Mouse (Mus musculus): ENCODE results near the gene Cadps2. TPM values are rescaled to one million over a fixed set of nuclear protein-coding genes. Genes with fewer than 3 reads are reported as not detected.

Cadps2 gene
- polyA plus RNA-seq, 1 experiment from 2014 or later = 3.4 TPM

- Histone ChIP-seq H3K4me3 (replicated peaks; ENCODE audit: low read length) (no peak overlapping the region), H3K27me3 (ENCODE audit: control insufficient read depth, insufficient read depth, low read length) (no peaks in the 10 kb centered on the region), H3K4me1 (ENCODE audit: control insufficient read depth, insufficient read depth, low read length) (no peaks in the 10 kb centered on the region), H3K4me2 (ENCODE audit: low read depth, low read length) (no peak overlapping the region), H3K27ac (ENCODE audit: low read length) (no peak overlapping the region), H3K36me3 (ENCODE audit: control insufficient read depth, insufficient read depth, low read length) (no peaks in the 10 kb centered on the region), H3K9me3 (replicated peaks; ENCODE audit: control insufficient read depth, low read length) (no peaks in the 10 kb centered on the region), H3K9ac (ENCODE audit: low read length) (no peak overlapping the region)
- ATAC-seq (ENCODE audit: insufficient read depth, low FRiP score) = no peak
- 21% methylated on average over 1 of the region's 1 CpGs for WGBS
Observed at GRCm38 (mm10) chr6:23383004-23383347, 456.2 kb downstream of the Cadps2 start.

DNA sequence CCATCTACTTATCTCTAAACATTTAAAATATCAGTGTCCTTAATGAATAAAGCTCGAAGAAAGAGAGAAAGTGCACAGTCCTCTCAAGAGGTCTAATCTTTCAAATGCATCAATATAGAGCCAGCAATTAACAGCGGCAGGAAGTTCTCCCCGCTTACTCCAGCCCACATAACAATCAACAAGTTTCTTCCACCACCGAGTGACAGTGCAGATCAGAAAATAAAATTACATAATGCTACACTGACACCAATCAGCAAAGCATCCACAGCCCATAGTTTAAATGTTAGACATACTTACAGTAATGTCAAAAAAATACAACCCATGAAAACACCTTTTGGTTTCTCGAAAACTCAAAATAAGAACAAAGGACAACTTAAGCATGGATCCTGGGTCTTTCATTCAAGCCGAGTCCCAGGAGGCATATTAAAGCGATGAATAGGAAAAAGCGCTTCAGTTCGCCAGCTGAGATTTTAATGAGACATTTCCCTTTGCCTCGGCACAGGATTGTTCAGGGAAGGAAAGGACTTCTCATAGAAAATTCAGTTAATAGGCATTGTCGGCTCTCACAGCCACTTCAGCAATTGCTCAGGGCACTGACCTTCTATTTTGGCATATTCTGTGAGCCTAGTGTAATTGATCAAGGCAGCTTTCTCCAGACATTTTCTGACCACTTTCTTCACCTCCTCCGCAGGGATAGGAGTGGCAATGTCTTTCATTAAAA lies 456.8 kb downstream of the Cadps2 start:
- H3K27ac ChIP-seq (ENCODE audit: low read length) = no peak overlapping the region
- H3K9ac ChIP-seq (ENCODE audit: low read length) = no peak overlapping the region
- ATAC-seq (ENCODE audit: insufficient read depth, low FRiP score) = no peak
- H3K4me1 ChIP-seq (ENCODE audit: control insufficient read depth, insufficient read depth, low read length) = no peaks in the 10 kb centered on the region
- H3K27me3 ChIP-seq (ENCODE audit: control insufficient read depth, insufficient read depth, low read length) = no peaks in the 10 kb centered on the region
- 45% methylated on average over 12 of the region's 12 CpGs for WGBS
- no peak overlapping the region for H3K4me2 ChIP-seq (ENCODE audit: low read depth, low read length)
- no peaks in the 10 kb centered on the region for H3K9me3 ChIP-seq (replicated peaks; ENCODE audit: control insufficient read depth, low read length)
- no peaks in the 10 kb centered on the region for H3K36me3 ChIP-seq (ENCODE audit: control insufficient read depth, insufficient read depth, low read length)
- H3K4me3 ChIP-seq (replicated peaks; ENCODE audit: low read length) = no peak overlapping the region

DNA sequence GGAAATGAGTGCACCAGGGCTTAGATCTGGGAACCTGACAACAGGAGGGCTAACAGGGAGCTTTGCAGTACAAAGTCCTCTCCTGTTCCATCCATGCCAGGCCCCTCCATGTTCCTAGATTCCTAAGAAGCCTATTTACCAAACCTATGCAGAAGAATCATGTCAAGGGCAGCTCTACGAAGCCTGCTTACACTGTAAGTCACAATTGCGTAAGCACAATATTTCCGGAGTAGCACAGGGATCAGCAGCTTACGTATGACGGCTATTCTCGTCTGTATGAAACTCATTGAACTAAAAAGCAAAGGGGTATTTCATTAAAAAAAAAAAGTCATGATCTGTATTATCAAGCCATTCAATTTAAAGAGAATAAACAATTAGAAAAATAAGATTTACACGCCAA lies 462.9 kb downstream of the Cadps2 start:
- Histone ChIP-seq H3K4me3 (replicated peaks; ENCODE audit: low read length) (no peak overlapping the region), H3K4me1 (ENCODE audit: control insufficient read depth, insufficient read depth, low read length) (no peaks in the 10 kb centered on the region)
- 75% methylated on average over 7 of the region's 7 CpGs for WGBS

DNA sequence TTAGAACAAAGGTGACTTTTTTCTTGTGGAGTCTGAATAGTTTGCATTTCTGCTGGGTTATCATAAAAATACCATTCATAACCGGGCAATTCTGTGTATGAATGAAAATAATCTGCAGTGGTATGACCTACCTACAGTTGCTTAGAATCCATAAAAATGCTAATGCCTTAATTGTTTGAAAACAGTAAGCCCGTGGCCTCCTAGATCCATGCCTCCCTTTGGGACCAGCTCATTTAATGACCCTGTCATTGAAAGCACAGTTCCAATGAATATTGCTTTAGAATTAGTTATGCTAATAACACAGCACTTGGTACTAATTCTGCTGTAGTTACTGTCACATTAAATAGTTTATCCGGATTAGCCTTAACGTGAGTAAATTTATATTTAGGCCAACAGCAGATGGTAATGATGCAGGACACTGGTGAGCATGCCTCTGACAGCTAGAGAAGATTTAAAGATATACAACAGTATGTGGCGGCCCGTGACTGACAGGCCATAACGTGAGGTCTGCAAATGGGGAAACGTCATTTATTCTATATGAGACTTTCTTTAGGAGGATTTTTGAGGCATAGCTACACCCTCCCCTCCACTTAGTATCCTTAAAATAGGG lies 477.3 kb downstream of the Cadps2 start:
- Histone ChIP-seq H3K27me3 (ENCODE audit: control insufficient read depth, insufficient read depth, low read length) (no peaks in the 10 kb centered on the region), H3K27ac (ENCODE audit: low read length) (no peak overlapping the region), H3K4me1 (ENCODE audit: control insufficient read depth, insufficient read depth, low read length) (no peaks in the 10 kb centered on the region), H3K9ac (ENCODE audit: low read length) (no peak overlapping the region), H3K4me2 (ENCODE audit: low read depth, low read length) (no peak overlapping the region), H3K36me3 (ENCODE audit: control insufficient read depth, insufficient read depth, low read length) (no peaks in the 10 kb centered on the region), H3K4me3 (replicated peaks; ENCODE audit: low read length) (no peak overlapping the region), H3K9me3 (replicated peaks; ENCODE audit: control insufficient read depth, low read length) (no peaks in the 10 kb centered on the region)
- no peak for ATAC-seq (ENCODE audit: insufficient read depth, low FRiP score)
- 73% methylated on average over 8 of the region's 8 CpGs for WGBS

More for the DNA sequence above, 462.9 kb downstream of the Cadps2 start:
- Histone ChIP-seq H3K36me3 (ENCODE audit: control insufficient read depth, insufficient read depth, low read length) (no peaks in the 10 kb centered on the region), H3K27me3 (ENCODE audit: control insufficient read depth, insufficient read depth, low read length) (no peaks in the 10 kb centered on the region), H3K27ac (ENCODE audit: low read length) (no peak overlapping the region), H3K9ac (ENCODE audit: low read length) (no peak overlapping the region), H3K4me2 (ENCODE audit: low read depth, low read length) (no peak overlapping the region), H3K9me3 (replicated peaks; ENCODE audit: control insufficient read depth, low read length) (no peaks in the 10 kb centered on the region)
- ATAC-seq (ENCODE audit: insufficient read depth, low FRiP score) = no peak

GRCm38 (mm10) chr6:23360596-23360995 lies 478.6 kb downstream of the Cadps2 start:
- Histone ChIP-seq H3K27me3 (ENCODE audit: control insufficient read depth, insufficient read depth, low read length) (no peaks in the 10 kb centered on the region), H3K9me3 (replicated peaks; ENCODE audit: control insufficient read depth, low read length) (no peaks in the 10 kb centered on the region), H3K4me3 (replicated peaks; ENCODE audit: low read length) (no peak overlapping the region), H3K4me1 (ENCODE audit: control insufficient read depth, insufficient read depth, low read length) (no peaks in the 10 kb centered on the region), H3K27ac (ENCODE audit: low read length) (no peak overlapping the region), H3K9ac (ENCODE audit: low read length) (no peak overlapping the region), H3K4me2 (ENCODE audit: low read depth, low read length) (no peak overlapping the region), H3K36me3 (ENCODE audit: control insufficient read depth, insufficient read depth, low read length) (no peaks in the 10 kb centered on the region)
- no peak for ATAC-seq (ENCODE audit: insufficient read depth, low FRiP score)
- WGBS = 59% methylated on average over 2 of the region's 2 CpGs

- 43% methylated on average over 4 of the region's 4 CpGs for WGBS
- no peak for ATAC-seq (ENCODE audit: insufficient read depth, low FRiP score)
- H3K27ac ChIP-seq (ENCODE audit: low read length) = no peak overlapping the region
- no peak overlapping the region for H3K4me3 ChIP-seq (replicated peaks; ENCODE audit: low read length)
- no peaks in the 10 kb centered on the region for H3K9me3 ChIP-seq (replicated peaks; ENCODE audit: control insufficient read depth, low read length)
- no peaks in the 10 kb centered on the region for H3K36me3 ChIP-seq (ENCODE audit: control insufficient read depth, insufficient read depth, low read length)
- H3K4me2 ChIP-seq (ENCODE audit: low read depth, low read length) = no peak overlapping the region
- H3K9ac ChIP-seq (ENCODE audit: low read length) = no peak overlapping the region
- no peaks in the 10 kb centered on the region for H3K27me3 ChIP-seq (ENCODE audit: control insufficient read depth, insufficient read depth, low read length)
- H3K4me1 ChIP-seq (ENCODE audit: control insufficient read depth, insufficient read depth, low read length) = no peaks in the 10 kb centered on the region
Observed at GRCm38 (mm10) chr6:23356141-23356540, 483.1 kb downstream of the Cadps2 start.

- H3K4me1 ChIP-seq (ENCODE audit: control insufficient read depth, insufficient read depth, low read length) = no peaks in the 10 kb centered on the region
- no peaks in the 10 kb centered on the region for H3K36me3 ChIP-seq (ENCODE audit: control insufficient read depth, insufficient read depth, low read length)
- H3K27ac ChIP-seq (ENCODE audit: low read length) = no peak overlapping the region
- H3K4me3 ChIP-seq (replicated peaks; ENCODE audit: low read length) = no peak overlapping the region
- no peak overlapping the region for H3K4me2 ChIP-seq (ENCODE audit: low read depth, low read length)
- H3K9ac ChIP-seq (ENCODE audit: low read length) = no peak overlapping the region
- ATAC-seq (ENCODE audit: insufficient read depth, low FRiP score) = no peak
- no peaks in the 10 kb centered on the region for H3K27me3 ChIP-seq (ENCODE audit: control insufficient read depth, insufficient read depth, low read length)
- no peaks in the 10 kb centered on the region for H3K9me3 ChIP-seq (replicated peaks; ENCODE audit: control insufficient read depth, low read length)
- 7% methylated on average over 7 of the region's 7 CpGs for WGBS
Observed at GRCm38 (mm10) chr6:23353480-23353879, 485.7 kb downstream of the Cadps2 start.

GRCm38 (mm10) chr6:23337411-23338063 lies 501.7 kb downstream of the Cadps2 start:
- Histone ChIP-seq H3K27ac (ENCODE audit: low read length) (no peak overlapping the region), H3K9me3 (replicated peaks; ENCODE audit: control insufficient read depth, low read length) (no peaks in the 10 kb centered on the region), H3K27me3 (ENCODE audit: control insufficient read depth, insufficient read depth, low read length) (no peaks in the 10 kb centered on the region), H3K4me2 (ENCODE audit: low read depth, low read length) (no peak overlapping the region), H3K4me3 (replicated peaks; ENCODE audit: low read length) (no peak overlapping the region), H3K4me1 (ENCODE audit: control insufficient read depth, insufficient read depth, low read length) (no peaks in the 10 kb centered on the region), H3K36me3 (ENCODE audit: control insufficient read depth, insufficient read depth, low read length) (no peaks in the 10 kb centered on the region), H3K9ac (ENCODE audit: low read length) (no peak overlapping the region)
- WGBS = 49% methylated on average over 7 of the region's 7 CpGs
- ATAC-seq (ENCODE audit: insufficient read depth, low FRiP score) = no peak

GRCm38 (mm10) chr6:23314945-23315344 lies 524.3 kb downstream of the Cadps2 start:
- Histone ChIP-seq H3K9me3 (replicated peaks; ENCODE audit: control insufficient read depth, low read length) (no peaks in the 10 kb centered on the region), H3K9ac (ENCODE audit: low read length) (no peak overlapping the region), H3K27me3 (ENCODE audit: control insufficient read depth, insufficient read depth, low read length) (no peaks in the 10 kb centered on the region), H3K4me3 (replicated peaks; ENCODE audit: low read length) (no peak overlapping the region), H3K27ac (ENCODE audit: low read length) (no peak overlapping the region), H3K4me2 (ENCODE audit: low read depth, low read length) (no peak overlapping the region), H3K4me1 (ENCODE audit: control insufficient read depth, insufficient read depth, low read length) (no peaks in the 10 kb centered on the region), H3K36me3 (ENCODE audit: control insufficient read depth, insufficient read depth, low read length) (no peaks in the 10 kb centered on the region)
- ATAC-seq (ENCODE audit: insufficient read depth, low FRiP score) = no peak
- WGBS = 73% methylated on average over 8 of the region's 8 CpGs

Measured in stomach, embryonic 16.5 days (tissue).